Mouse (Mus musculus) heart, postnatal 4 days (tissue): ENCODE measurements at regions not wholly inside any gene's neighbourhood (a gene's known extent, or its start where the extent isn't known, plus 50 kb on each side); places are given as distances from the start of the nearest gene placed in this dataset.
A peak's percentile ranks its signal among the peaks of the same experiment; 100 is the strongest.

Source experiments
- DNase-seq: peaks from one replicate; pipeline ENCODE4 v3.0.0; 2021

DNA sequence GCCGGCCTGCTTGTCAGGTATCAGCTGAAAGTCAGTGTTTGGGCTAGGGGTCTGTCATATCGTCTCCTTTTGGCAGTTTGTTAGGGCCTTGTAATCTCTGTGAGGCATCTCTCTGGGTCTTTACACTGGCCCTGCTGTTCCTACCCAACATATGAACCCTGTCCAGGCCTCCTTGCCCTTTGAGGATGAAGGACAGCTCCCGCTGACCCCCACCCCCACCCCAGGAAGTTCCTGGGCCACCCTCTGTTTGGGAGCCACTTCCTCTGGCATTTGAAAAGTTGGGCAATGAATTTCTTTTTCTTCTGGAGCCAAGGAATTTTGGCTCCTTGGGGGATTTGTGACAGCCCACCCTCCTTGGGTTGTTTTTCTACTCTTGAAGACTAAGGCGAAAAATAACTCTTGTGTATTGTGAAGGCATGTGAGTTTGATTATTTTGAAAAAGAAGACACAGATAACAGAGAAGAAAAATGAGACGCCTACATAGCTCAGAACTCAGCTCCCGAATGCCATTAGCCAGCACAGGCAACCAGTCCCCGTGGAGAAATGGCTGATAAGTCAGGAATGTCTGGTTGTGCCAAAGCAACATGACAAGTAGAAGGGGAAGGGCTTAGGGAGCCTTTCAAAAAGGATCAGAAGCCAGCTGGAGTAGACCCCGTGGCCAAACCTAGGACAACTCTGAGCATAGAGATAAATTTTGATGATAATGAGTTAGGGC, 249.5 kb downstream of the Gm49356 start:
- peak; percentile 46 for DNase-seq

DNA sequence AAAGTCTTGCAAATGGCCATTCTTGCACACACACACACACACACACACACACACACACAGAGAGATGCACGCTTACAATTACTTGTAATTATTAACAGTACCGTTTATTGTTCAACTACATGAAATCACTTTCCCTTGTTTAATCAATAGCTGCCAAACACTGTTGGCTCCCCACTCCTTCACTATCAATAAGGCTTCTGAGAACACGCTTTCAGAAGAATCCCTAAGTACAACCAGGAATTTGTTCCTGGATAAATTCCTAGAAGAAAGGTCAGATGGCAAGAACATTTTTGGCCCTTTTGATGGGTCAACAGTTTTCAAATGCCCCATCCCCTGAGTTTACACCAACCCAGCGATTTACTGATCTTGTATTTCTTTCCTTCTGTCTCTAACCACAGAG, 252.5 kb downstream of the Gm49356 start:
- no peak for DNase-seq

DNA sequence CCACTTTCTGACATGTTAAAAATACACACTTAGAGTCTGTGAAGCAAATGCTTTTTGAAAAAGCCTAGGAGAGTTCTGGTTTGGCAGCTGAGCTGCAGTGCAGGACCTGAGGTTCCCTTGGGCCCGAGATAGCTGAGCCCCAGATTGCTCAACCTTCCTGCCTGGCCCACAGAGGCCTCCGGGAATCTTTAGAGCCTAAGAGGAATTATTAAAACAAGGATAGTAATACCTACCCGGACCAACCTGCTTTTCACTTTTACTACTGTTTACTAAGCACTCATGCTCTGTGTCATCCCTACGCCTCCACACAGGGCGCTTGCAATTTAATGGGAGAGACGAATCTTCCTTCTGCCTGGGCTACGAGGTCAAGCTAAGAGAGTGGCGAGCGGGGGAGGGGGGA, 253.4 kb downstream of the Gm49356 start:
- no peak for DNase-seq

DNA sequence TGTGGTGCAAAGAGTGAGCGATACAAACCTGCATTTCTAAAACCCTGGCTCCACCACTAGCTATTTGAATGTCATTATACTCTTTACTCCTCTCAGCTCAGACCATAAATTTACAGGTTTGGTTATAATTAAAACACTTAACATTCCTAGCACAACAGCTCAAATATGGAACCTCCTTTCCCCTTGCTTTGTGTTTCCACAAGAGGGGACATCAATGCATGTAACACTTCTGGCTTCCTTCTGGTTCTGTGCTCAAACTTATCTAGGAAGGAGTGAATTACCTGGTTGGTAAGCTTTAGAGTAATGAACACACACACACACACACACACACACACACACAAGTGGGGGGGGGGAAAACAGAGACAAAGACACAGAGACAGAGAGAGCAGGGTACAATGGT, 254.8 kb downstream of the Gm49356 start:
- DNase-seq, result no peak

DNA sequence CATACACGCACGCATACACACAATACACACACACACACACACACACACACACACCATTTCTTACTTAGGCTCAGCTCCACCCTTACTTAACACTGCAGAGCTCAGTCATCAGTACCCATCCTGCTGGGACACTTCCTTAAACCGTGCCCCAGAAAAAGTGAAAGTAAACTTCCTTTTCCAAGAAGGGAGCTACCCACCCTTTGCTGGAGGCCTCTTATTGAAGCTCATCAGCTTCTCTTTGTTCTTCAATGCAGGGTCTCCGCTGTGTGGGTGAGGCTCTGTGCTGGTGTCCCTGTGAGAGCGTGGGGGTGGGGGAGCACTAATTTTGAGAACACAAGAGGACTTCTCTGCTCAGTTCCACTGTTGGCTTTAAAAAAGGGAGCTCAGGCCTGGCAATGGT, 256.6 kb downstream of the Gm49356 start:
- DNase-seq, result no peak

DNA sequence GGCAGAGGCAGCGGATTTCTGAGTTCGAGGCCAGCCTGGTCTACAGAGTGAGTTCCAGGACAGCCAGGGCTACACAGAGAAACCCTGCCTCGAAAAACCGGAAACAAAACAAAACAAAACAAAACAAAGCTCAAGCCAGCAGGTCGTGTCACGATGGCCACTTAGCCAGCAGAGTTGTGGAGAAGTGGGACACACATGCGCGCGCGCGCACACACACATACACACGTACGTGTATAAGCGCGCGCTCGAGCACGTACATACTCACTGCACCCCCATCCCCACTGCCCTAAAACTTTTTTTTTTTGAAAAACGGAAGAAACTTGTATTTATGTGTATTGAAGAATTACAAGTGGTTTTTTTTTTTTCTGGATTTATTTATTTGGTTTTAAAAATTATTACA, 257.0 kb downstream of the Gm49356 start:
- no peak for DNase-seq

DNA sequence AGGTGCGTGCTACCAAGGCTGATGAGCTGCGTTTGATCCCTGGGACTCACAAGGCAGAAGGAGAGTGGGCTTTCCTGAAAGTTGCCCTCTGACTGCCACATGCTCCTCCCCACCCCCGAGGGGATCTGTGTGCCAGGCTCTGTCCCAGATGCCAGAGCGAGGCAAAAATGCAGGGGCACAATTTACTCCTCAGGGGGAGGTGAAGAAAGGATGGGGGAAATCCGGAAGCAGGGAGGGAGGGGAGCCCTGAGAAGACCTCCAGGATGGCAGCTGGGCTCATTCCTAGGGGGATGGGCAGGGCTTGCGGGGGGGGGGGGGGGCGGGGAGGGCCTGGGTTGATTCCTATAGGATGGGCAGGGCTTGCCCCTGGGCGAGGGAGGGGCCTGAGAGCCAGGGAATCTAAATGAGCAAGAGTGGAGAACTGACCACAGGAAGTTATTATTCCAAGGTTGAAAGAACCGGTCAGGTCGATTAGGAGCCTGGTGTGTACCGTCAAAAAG, 257.5 kb downstream of the Gm49356 start:
- no peak for DNase-seq

DNA sequence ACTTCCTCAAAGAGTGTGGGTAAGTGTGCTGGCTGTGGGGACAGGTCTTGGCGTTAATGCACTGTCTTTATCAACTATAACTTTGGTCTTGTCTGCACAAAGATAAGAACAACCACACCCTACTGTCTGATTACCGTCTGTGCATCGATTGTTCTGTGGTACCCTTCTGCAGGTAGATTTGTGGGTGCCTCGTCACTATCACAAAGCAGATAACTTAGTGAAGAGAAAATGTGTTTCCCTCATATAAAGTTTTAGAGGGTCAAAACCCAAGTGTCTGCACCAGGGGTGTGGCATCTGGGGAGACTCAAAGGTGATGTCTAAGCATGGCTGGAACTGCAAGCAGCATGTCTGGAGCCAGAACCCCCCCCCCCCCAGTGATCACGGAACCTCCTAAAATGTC, 259.4 kb downstream of the Gm49356 start:
- no peak for DNase-seq

DNA sequence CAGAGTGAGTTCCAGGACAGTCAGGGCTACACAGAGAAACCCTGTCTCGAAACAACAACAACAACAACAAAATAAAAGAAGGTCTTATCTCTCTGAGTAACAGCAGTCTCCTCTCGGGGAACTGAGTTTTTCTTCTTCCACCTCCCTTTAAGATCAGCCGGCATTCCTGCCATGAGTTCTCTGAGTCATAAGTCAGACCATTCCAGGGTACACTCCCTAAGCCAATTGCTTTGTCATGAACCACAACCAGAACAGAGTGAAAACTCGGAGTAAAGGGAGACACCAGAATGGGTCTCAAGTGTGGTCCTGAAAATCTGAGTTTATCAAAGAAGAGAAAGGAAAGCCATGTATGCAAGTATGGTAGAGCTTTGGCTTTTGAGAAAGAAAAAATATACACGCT, 262.4 kb downstream of the Gm49356 start:
- DNase-seq, result no peak

DNA sequence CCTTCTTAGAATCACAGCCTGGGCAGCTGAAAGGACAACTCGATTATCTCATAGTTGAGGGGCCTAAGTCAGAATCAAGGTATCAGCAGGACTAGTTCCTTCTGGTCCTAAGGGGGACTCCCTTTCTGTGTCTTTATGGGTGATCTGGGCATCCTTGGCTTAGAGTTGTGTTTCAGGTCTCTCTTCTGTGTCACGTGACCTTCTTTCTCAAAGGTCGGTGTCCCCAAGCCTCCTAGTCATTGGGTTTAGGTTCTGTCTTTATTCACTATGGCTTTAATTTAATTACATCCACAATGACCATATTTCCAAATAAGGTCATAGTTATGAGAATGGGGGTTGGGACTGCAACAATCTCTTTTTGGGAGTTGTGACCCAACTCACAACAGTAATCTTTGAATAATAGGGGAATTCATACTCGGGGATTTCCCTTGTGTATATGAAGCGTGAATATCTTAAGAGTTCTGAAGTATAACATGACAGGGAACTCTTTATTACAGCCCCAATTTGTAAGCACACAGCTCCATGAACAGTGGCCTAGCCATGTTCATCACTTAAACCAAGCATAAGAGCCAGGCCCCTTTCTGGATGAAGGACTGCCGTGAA, 263.8 kb downstream of the Gm49356 start:
- no peak for DNase-seq

DNA sequence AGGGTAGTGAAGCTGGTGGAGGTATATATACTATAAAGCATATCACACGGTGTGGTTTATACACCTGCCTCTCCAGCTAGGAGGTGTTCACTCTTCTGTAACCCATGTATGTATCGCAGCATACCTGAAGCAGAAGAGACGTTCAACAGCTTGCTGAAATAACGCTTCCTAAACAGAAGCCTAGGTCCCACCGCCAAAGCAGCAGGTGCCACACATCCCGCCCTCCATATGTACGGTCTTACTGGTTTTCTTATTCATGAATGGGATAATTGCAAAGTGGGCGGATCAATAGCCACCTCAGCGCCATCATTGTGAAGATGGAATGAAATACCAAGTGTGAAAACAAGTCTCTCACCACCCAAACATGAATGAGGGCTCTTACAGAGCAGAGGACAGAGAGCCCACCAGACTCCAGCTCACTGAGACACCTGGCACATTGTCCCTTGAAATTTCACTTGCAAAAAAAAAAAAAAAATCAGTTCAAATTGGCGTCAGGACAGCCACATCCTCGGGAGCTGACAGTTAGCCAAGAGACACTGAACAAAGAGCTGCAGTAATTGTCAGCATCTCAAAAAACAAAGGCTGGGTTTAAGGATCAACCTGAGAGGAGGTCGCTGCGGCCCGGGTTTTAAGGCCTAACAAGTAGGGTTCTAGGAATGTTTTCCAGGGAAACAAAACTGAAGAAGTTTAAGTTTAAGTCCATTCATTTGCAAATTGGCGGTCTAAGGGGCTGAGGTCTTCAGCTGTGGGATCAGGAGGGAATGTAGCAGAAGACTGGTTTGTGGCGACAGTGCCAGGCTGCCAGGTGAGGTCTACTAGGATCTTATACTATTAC, 264.5 kb downstream of the Gm49356 start:
- no peak for DNase-seq

DNA sequence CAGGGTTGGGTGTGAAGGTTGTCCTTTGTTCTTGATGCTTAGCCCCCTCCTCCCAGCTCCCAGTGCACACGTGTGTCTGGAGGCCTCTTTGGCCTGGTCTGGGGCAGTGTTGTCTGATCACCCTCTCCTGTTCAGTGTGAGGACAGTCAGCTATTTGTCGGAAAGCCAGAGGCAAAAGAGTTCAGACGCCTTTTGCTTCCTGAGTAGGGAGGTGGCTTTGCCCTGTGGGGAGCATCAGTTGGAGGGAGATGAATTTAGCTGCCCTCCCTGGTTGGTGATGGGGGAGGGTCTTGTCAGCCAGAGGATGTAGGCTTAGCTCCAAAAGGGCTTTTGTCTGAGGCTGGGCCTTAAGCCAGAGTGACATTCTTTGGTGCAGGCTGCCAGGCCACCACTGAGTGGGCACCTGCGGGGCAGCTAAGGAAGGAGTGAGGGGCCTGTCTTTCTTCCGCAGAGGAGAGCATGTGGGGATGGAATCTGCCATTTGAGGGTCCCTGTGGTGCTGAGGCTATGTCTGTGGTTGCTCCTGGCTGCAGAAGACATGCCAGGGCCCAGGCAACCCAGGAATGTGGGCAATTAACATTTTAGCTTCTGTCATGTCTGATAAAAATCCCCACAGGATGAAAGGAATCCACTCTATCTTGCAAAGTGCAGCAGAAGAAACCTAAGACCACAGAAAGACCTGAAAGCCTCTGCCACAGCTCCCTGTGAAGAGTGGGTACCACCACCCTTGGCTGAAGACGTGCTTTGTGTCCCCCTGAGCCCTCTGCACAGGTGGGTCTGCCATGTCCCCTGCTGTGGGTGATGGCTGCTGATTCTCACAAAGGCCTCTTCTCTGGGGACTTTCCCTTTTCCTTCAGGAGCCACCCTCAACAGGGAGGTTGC, 265.6 kb downstream of the Gm49356 start:
- DNase-seq, result peak; percentile 41

DNA sequence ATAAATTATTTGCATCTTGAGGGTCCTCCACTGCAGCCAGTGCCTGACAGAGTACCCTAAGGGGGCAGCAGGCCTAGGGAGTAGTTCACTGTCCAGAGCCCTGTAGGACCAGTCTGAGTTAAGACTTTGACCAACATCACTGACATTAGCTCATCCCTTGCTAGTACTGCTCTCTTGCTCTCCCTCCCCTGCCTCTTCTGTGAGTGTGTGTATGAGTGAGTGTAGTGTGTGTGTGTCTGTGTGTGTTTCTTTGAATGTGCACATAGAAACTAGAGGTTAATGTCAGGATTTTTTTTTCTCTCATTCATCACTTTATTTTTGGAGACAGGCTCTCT, 266.2 kb downstream of the Gm49356 start:
- no peak for DNase-seq

DNA sequence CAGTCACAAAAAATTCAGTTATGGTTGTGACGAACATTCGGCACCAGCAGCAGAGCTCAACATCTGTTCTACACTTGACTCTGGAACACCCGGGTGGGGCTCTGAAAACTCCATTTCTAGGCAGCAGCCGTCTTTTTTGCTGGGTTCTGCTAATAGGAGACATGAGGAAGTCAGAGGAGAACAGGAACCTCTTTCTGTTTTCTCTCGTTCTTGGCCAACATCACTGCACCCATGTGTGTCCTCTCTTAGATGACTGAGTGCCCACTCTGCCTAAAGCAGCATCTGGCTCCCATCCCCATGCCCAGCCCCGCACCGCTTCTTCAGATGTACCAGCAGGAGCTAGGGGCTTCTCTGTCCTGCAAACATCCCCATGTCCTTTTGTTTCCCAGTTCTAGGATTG, 267.2 kb downstream of the Gm49356 start:
- no peak for DNase-seq

DNA sequence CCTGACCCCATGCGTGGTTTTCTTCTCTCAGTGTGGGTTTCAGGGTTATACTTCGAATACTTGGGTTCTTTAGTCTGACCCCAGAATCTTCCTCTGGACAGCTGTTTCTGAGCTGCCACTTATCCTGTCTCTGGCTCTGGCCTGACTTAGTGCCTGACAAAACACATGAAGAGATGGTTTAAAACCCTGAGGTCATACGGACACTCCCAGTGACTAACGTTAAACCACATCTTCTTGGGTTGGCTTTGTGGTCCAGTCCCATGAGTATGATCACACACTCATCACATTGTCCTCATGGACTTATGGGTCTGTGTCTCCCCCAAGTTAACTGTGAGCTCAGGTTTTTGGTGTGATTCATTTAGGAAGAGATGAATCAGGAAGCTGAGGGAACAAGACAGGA, 269.7 kb downstream of the Gm49356 start:
- no peak for DNase-seq

DNA sequence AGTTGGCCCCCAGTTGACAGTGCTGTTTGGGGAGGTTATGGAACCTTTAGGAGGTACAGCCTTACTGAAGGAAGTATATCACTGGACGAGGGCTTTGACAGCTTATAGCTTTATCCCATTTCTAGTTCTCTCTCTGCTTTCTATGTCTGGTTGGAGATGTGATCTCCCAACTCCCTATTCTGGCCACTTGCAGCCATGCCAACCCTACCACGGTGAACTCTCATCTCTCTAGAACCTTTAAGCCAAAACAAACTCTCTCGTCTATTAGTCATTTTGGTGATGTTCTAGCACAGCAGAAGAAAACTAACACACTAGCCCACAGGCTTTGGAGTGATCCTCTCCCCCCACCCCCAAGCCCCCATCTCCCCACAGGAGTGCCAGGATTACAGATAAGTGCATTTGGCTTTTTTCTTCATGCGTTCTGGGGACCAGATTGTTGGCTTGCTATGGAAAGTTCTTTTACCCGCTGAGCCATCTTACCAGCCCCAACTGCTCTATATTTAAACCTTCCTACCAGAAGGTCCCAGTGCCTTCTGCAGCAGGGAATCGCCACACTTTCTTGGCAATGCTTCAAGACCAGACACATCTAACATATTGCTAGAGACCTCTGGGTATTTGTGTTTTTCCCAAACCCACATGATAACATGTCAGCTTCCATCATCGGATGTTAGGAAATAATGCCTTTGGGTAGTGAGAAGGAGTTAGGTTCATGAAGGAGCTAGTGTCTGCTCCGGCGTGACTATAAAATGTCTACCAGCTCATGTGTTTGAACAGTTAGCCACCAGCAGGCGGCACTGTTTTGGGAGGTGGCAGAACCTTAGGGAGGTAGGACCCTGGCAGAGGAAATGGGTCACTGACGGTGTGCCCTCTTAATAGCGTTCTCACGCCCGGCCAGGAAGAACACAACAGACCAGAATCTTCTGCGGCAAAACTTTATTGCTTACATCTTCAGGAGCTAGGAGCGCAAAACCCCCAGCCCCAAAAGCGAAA, 272.1 kb downstream of the Gm49356 start:
- no peak for DNase-seq

DNA sequence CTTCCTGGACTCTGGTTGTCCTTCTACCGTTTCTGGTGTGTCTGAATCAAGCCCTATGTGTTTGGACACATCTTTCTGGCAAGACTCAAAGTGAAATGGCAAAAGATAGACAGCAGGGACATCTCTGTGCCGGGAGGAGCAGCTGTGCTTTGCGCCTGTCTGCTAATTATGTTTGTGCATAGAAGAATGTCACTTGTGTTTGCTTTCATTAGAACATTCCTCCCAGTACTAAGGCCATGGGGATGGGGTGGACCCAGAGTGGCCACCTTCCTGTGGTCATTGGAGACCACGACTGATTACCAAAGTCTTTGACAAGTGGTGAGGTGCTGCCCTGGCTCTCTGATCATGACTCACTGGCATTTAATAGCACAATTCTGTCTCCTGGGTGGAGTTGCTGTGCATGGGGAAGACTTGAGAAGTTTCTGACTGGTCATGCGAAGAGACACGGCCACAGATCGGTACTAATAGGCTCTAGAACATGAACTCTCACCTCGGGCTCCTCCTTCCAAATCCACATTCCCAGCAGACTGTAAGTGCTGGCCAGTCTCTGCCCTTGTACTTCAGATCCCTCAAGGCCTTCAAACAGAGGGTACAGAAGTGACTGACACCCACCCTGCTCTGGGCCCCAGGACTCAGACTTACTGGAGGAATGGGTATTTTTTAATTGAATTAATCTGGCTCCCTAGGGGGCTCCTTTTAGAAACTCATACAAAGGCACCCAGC, 279.0 kb downstream of the Gm49356 start:
- DNase-seq, result no peak

DNA sequence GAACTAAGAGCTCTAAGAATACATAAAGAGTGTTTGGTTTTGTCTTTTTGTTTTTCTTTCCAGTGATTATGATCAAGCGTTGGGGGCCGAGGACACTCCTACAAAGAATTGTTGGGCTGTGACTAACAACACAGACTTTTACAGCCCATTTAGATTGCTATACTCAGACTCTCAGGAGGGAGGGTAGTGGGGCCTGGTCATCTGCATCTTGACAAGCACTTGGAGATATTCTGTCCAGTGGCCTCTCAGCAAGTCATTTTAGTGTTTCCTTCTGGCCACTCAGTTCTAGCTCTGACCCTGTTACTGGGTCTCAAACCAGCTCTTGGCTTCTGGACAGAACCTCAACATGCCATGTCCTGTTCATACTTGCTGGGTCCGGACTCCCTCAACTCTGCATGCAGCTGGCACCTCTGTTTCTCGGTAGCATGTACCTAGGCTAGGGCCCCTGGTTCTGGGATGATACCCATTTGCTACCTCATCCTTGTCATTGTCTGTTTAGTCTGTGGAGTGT, 279.6 kb downstream of the Gm49356 start:
- no peak for DNase-seq

DNA sequence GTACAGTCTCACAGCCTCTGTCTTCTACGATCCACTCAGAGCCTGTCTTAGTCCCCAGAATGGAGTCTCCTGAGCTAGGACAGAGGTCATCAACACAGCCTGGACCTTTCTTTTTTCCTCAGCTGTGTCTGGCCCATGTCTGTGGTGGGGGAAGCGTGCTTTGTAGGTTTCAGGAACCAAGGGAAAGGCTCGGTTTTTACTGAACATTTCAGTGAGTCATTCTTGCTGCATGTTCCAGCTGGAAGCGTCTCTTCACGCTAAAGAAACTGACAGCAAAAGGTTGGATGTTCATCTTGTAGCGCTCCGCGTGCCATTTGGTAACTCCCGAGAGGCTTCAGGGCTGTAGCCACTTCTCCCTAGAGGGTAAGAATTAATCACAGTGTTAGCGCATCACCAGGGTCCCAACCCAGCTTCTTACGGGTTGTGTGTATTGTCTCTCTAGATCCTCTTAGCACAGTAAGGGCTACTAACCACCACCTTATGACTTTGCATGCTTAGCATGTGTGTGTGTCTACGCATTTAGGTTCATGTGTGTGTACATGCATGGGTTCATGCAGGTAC, 280.2 kb downstream of the Gm49356 start:
- DNase-seq, result no peak

DNA sequence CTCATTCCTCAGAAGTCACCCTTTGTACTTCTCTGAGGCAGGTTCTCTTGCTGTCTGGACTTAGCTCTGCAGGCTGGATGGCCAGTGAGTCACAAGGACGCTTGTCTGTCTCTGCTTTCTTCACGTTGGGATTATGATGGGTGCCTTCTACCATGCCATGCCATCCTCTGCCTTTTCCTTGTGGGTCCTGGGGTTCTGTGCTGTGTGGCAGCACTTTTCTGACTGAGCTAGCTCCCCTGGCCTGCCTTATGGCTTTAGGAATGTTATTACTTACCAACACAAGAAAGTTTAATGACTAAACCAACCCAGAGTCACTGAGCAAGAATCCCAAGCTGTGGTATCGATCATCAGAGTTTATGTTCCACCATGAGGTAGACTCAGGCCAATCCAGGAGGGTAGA, 280.7 kb downstream of the Gm49356 start:
- no peak for DNase-seq
